Mouse (Mus musculus): Measurements from ENCODE around the gene Rab5a.
A peak's percentile ranks its signal among the peaks of the same experiment; 100 is the strongest.

DNA sequence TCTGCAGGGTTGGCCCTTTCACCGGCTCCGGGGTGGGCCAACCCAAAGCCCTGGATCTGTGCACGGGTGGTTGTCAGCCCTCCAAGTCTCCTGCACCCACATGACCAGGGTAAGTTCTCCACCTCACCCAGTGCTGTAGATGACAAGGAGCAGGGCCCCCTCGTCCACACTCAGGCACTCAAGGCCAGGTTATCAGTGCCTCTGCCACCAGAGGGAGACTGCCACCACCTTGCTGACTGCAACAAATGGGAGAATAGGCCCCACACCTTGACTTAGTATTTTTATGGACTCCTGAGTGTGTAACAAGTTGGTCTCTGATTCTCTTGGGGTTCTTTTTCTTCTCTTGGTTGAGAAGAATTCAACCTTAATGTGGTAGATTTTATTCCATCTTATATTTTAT is 13.5 kb upstream of the Rab5a start:
- TF ChIP-seq CTCF (IDR thresholded peaks at IDR 0.05) (peak; percentile 53), POLR2A (IDR thresholded peaks at IDR 0.05; ENCODE audit: insufficient read depth, low read depth, low read length) (no peak)

Measured in heart, adult 2 months (tissue).